Mouse (Mus musculus): ENCODE data around the gene Nsun5. TPM values are rescaled to one million over a fixed set of nuclear protein-coding genes. Genes with fewer than 3 reads are reported as not detected.

Gene Nsun5
- polyA plus RNA-seq, 1 experiment: 41.8 TPM

DNA sequence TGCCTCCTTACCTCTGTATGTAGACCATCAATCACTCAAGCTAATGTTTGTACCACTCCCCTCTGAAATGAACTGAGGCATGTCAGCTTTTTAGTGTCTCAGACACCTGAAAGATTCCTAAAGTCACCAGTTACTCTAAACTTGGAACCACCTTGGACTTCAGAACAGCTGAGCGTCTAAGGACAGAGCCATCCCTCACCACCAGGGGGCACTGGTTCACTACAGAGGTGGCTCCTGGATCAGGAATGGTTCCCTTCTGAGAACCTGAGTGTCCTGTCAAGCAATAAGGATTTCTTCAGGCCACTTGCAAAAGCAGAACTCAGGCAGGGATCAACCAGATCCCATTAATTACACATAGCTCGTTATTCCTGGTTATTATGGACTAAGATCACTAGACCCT lies 30.5 kb downstream of the Nsun5 start:
- no peak for TF ChIP-seq POLR2A (IDR thresholded peaks at IDR 0.05; ENCODE audit: borderline replicate concordance, insufficient read depth, low read length)
- TF ChIP-seq CTCF (IDR thresholded peaks at IDR 0.05; ENCODE audit: borderline replicate concordance, insufficient read depth, low read depth, low read length): peak; percentile 90
- no peak overlapping the region for H3K27ac ChIP-seq (ENCODE audit: insufficient read depth, low read length)
- WGBS: 4% methylated on average over 2 of the region's 2 CpGs
- H3K27me3 ChIP-seq (ENCODE audit: control insufficient read depth, insufficient read depth, low read length): no peaks in the 10 kb centered on the region
- no peaks in the 10 kb centered on the region for H3K4me1 ChIP-seq (ENCODE audit: control insufficient read depth, insufficient read depth, low read length)
- peak; percentile 63 to 74 for DNase-seq
- no peak overlapping the region for H3K4me3 ChIP-seq (replicated peaks; ENCODE audit: insufficient read depth, low read depth, low read length)

DNA sequence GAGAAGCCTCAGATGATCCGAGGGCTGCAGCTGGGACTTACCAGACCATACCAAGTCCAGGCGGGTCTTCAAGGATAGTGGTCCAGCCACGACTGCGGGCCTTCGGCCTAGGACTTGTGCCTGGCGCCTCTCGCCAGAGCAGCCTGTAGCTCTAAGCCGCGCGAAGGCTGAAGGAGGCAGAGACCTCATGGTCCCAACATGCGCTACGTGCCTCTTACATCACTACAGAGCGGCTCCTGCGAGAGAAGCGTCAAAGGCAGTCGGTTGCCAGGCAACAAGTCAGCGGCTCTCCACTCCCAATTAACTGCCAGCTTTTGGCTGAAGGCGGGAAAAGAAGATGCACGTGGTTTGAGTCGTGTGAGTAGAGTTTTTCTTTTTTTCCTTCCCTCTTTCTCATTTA lies 34.9 kb downstream of the Nsun5 start:
- no peaks in the 10 kb centered on the region for H3K27me3 ChIP-seq (ENCODE audit: control insufficient read depth, insufficient read depth, low read length)
- DNase-seq: no peak
- no peak overlapping the region for H3K27ac ChIP-seq (ENCODE audit: insufficient read depth, low read length)
- no peak overlapping the region for H3K4me3 ChIP-seq (replicated peaks; ENCODE audit: insufficient read depth, low read depth, low read length)
- H3K4me1 ChIP-seq (ENCODE audit: control insufficient read depth, insufficient read depth, low read length): no peaks in the 10 kb centered on the region
- 40% methylated on average over 20 of the region's 20 CpGs for WGBS
- no peak for TF ChIP-seq CTCF (IDR thresholded peaks at IDR 0.05; ENCODE audit: borderline replicate concordance, insufficient read depth, low read depth, low read length)
- no peak for TF ChIP-seq POLR2A (IDR thresholded peaks at IDR 0.05; ENCODE audit: borderline replicate concordance, insufficient read depth, low read length)

DNA sequence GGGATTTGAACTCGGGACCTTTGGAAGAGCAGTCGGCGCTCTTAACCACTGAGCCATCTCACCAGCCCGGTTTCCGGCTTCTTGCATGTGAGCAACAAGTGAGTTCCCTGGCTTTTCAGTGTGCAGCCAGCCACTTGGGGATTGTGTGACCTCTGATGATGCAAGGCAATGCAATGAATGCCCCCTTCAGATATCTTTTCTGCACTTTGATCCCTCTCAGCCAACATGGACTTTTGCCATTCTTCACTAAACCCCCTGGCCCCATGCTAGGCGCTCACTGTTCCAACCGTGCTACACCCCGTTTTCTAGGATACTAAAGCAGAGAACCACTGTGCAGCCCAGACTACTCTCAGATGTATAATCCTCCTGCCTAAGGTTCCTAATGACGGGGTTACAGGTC lies 35.7 kb downstream of the Nsun5 start:
- Histone ChIP-seq H3K4me1 (ENCODE audit: control insufficient read depth, insufficient read depth, low read length) (no peaks in the 10 kb centered on the region), H3K27ac (ENCODE audit: insufficient read depth, low read length) (no peak overlapping the region), H3K27me3 (ENCODE audit: control insufficient read depth, insufficient read depth, low read length) (no peaks in the 10 kb centered on the region), H3K4me3 (replicated peaks; ENCODE audit: insufficient read depth, low read depth, low read length) (no peak overlapping the region)
- DNase-seq: no peak
- 85% methylated on average over 9 of the region's 9 CpGs for WGBS
- TF ChIP-seq POLR2A (IDR thresholded peaks at IDR 0.05; ENCODE audit: borderline replicate concordance, insufficient read depth, low read length) (no peak), CTCF (IDR thresholded peaks at IDR 0.05; ENCODE audit: borderline replicate concordance, insufficient read depth, low read depth, low read length) (no peak)

DNA sequence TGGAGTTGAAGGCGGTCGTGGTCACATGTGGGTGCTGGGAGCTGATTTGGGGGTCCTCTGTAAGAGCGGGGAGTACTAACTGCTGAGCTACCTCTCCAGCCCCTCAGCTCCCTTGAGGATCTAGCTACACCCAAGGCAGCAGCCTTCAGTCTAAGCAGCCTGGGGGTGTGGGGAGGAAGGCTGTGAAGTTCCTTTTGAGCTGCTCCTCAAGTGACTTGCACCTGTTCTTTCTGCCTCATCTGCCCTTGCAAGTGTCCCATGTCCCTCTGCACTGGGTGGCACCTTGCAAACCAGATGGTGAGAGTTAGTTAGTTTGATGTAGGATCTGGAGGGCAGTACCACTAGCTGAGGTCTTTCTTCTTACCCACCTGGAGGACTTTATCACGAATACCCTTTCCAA lies 38.4 kb downstream of the Nsun5 start:
- Histone ChIP-seq H3K27me3 (ENCODE audit: control insufficient read depth, insufficient read depth, low read length) (no peaks in the 10 kb centered on the region), H3K4me3 (replicated peaks; ENCODE audit: insufficient read depth, low read depth, low read length) (no peak overlapping the region), H3K27ac (ENCODE audit: insufficient read depth, low read length) (no peak overlapping the region), H3K4me1 (ENCODE audit: control insufficient read depth, insufficient read depth, low read length) (no peaks in the 10 kb centered on the region)
- TF ChIP-seq CTCF (IDR thresholded peaks at IDR 0.05; ENCODE audit: borderline replicate concordance, insufficient read depth, low read depth, low read length) (no peak), POLR2A (IDR thresholded peaks at IDR 0.05; ENCODE audit: borderline replicate concordance, insufficient read depth, low read length) (no peak)
- WGBS: 79% methylated on average over 4 of the region's 4 CpGs
- no peak for DNase-seq

DNA sequence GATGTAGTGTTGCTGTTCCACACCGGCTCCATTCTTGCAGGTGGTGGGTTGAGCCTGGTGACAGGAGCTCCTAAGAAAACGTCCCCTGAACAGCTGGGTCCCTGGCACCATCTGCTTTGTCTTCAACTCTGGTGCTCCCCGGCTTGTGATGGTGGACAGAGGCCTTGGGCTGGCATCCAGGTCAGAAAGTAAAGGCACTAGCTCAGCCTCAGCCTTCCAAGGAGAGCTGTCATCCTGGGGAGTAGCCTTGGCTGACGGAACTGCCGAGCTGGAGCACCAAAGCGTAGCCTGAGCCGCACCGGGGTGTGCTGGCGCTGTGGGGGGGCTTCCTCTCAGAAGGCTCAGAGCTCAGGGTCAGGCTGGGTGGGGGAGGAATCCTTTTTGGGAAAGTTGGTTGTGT lies 40.5 kb downstream of the Nsun5 start:
- TF ChIP-seq POLR2A (IDR thresholded peaks at IDR 0.05; ENCODE audit: borderline replicate concordance, insufficient read depth, low read length) (no peak), CTCF (IDR thresholded peaks at IDR 0.05; ENCODE audit: borderline replicate concordance, insufficient read depth, low read depth, low read length) (no peak)

More for the DNA sequence above, 40.5 kb downstream of the Nsun5 start:
- H3K4me3 ChIP-seq (replicated peaks; ENCODE audit: insufficient read depth, low read depth, low read length): no peak overlapping the region
- H3K27ac ChIP-seq (ENCODE audit: insufficient read depth, low read length): no peak overlapping the region
- 30% methylated on average over 9 of the region's 9 CpGs for WGBS
- DNase-seq: no peak
- no peaks in the 10 kb centered on the region for H3K4me1 ChIP-seq (ENCODE audit: control insufficient read depth, insufficient read depth, low read length)
- no peaks in the 10 kb centered on the region for H3K27me3 ChIP-seq (ENCODE audit: control insufficient read depth, insufficient read depth, low read length)

Other genes with a start within 250 kb of the Nsun5 start
- 17.6 and 18.5 TPM in 2 replicates for gene Tbl2, start 220.3 kb upstream of the Nsun5 start, polyA plus RNA-seq (2012; rRNA removed)
- gene Bcl7b, start 201.7 kb upstream of the Nsun5 start, polyA plus RNA-seq (2012; rRNA removed): 64.4 TPM in 2 replicates
- gene Baz1b, start 182.7 kb upstream of the Nsun5 start, polyA plus RNA-seq (2012; rRNA removed): 75.3 and 77.4 TPM in 2 replicates
- gene Fzd9, start 118.7 kb upstream of the Nsun5 start, polyA plus RNA-seq (2012; rRNA removed): 8.5 and 10.1 TPM in 2 replicates
- gene Fkbp6, start 19.9 kb upstream of the Nsun5 start, polyA plus RNA-seq (2012; rRNA removed): not detected in 2 replicates
- 0.08 TPM in 1 of 2 replicates, not detected in the other for gene Trim50, start 16.7 kb upstream of the Nsun5 start, polyA plus RNA-seq (2012; rRNA removed)
- 31.2 and 31.8 TPM in 2 replicates for gene Pom121, start 24.6 kb downstream of the Nsun5 start, polyA plus RNA-seq (2012; rRNA removed)
- 32.3 and 35.2 TPM in 2 replicates for gene Hip1, start 175.2 kb downstream of the Nsun5 start, polyA plus RNA-seq (2012; rRNA removed)
- gene Ccl26, start 193.6 kb downstream of the Nsun5 start, polyA plus RNA-seq (2012; rRNA removed): not detected in 2 replicates
- 0.23 and 0.32 TPM in 2 replicates for gene Ccl24, start 203.1 kb downstream of the Nsun5 start, polyA plus RNA-seq (2012; rRNA removed)

Measured in cerebellum, adult 2 months (tissue).